Mouse (Mus musculus) granulocyte monocyte progenitor cell, adult 5-6 weeks (primary cell): ENCODE results near the gene Tomm22. TPM values are rescaled to one million over a fixed set of nuclear protein-coding genes. Genes with fewer than 3 reads are reported as not detected.
A peak's percentile ranks its signal among the peaks of the same experiment; 100 is the strongest.

ENCODE experiments used
- ATAC-seq: replicated peaks from 2 replicates; pipeline ENCODE4 v1.8.0; 2016; ENCODE audit warnings: mild to moderate bottlenecking, moderate TSS enrichment, inconsistent platforms; ENCODE audit not compliant: poor library complexity, severe bottlenecking
- total RNA-seq, 2 experiments: library from RNA; stranded (forward) in 1 of 2; stranded (reverse) in 1 of 2; fragments of 200-712, 200-1000 nt in 1 of 2; fragments of >200 nt in 1 of 2; fragmentation: Nextera tagmentation in 1 of 2; gene quantifications; 2 replicates each; pipeline ENCODE4 v1.2.3; 2014 to 2017

Tomm22 gene
- total RNA-seq, 2 experiments from 2014 or later = 117 to 147 TPM

DNA sequence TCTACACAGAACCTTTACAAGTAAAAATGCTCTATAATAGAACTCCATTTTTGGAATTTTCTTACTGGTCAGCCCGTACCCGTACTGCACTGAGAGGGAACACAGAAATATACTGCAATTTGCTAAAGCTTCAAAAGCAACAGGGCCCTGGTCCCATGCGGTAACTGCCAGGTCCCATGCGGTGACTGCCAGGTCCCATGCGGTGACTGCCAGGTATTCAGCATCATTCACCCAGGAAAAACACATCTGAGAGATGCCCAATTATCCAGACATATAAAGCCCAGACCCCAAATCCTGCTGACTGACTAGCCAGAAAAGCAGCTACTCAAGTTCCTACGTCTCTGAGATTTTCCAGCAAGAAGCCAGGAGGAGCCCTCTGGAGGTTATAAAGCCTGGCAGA, 14.0 kb downstream of the Tomm22 start:
- no peak for ATAC-seq

DNA sequence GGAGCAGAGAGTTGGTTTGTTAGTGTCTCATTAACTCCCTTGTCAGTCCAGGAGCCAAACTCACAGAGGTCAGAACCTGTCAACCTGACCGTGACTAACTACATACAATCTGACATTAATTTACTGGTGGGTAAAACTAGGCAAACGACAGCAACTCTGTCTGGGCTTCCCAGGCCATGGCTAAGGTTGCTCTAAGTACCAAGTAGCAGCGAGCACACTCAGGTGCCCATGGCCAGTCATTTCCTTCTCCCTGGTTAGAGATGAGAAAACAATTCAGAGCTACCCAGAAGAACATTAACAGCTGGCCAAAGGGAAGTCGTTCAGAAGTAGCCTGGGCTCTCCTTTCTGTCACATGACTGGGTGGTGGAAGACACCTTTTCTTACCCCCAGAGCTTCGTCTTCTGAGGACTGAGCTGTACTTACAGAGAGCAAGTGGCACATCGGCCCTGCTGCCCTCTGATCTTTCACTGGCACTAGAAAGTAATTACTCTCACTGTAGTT, 14.5 kb downstream of the Tomm22 start:
- ATAC-seq = no peak

DNA sequence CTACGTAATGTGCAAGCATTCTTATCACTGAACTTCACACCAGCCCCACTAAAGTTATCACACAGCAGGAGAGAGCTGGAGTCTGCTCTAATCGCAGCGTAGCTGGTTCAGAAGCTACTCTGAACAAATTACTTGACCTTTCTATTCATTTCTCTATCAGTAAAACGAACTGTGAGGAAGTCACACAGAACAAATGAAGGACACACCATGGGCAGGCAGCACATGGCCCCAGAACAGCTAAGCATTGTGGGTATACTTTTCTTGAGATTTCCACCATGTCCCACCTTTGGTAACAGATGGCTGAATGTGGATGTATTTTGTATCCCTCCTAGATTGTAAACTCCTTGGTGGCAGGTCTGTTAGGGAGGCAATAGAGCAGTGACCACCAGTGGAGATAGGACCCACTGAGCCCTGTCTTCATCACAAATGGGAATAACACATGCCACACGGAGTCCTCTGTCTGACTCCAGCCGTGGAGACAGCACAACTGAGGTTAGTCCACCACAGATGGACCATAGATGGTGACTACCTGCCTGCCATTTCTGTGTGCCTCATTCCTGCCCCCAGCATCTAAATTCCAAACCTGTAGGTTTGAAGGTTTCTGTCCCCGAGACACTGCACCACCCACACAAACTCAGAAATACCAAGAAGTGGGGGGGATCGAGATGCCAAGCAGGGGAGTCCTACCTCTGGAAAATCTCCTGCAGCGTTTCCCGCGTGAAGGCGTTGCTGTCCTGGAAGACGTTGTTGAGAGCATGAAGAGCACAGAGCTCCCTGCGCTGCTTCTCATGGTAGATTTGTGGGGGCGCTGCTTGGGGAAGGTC, 15.6 kb downstream of the Tomm22 start:
- no peak for ATAC-seq

DNA sequence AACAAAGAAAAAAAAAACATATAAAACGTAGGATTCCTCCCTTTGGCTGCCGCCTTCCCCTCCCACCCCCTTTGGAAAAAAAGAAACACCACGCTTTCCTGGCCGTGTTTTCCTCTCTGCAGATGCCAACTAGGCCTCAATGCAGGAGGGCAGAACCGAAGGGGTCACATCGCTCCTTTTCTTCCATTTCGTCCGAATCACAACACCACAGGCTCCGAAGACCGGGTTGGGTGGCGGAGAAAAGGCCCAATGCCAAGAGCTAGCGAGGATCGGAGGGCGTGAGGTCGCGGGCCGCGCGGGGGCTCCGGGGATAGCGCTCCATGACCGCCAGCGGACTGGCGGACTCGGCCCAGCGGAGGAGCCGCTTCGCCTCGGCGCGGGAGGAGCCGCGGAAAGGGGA, 16.5 kb downstream of the Tomm22 start:
- no peak for ATAC-seq

DNA sequence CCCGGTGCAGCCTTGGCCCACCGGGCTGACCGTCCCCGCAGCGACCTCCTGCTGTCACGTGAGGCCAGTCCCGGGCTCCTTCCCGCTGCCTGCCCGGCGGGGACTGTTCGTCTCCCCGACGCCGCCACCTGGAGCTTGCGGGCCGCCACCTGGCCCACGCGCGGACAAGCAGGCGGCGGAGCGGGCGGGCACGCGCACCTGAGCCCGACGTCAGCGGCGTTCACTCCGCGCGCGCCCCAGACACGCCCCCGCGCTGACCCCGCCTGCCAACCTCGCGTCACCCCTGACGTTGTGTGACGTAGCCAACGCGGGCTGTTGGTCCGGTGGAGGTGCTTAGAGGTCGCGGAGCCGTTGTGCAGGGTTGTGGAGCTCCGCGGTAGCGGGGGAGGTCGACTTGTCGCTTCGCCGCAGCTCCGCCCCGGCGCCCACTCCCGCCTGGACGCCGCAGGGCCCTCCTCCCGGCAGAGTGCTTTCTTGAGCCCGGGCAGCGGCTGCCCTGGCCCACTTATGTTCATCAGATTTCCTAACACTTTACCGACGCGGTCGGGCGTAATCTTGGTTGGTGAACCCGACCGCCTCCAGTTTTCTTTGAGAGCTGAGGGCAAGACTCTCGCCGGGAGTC, 17.1 kb downstream of the Tomm22 start, which contains the start of gene Josd1:
Gene Josd1 (minus strand): TSS at position 274 of the 622 bp plus-strand sequence.
- peak; percentile 69 for ATAC-seq

DNA sequence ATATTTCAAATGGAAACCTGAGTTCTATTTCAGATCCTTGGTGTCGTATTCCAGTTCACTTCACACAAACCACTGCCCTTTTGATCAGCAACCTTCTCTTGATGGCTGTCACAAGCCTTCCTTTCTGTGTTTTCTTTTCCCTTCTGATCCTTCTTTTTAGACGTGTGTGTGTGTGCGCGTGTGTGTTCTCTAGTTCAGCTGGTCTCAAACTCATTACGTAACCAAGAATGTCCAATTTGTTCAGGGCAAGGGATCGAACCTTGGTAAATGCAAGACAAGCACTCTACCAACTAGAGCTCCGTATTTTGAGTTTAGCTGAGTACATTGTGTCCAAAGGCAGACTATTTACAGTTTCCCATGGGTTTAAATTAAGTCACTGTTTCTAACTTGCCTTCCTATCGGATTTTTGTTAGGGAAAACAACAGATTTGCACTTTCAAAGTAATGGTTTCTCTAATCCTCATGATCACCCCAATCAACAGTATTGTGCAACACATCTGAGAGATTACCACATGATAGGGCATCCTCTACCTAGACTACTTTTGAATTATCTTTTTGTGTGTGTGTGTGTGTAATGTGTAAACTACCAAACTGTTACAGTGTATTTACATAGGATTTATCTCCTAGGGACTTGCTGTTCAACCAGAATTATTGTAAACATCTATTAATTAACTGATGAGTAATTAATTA, 17.8 kb downstream of the Tomm22 start:
- no peak for ATAC-seq

DNA sequence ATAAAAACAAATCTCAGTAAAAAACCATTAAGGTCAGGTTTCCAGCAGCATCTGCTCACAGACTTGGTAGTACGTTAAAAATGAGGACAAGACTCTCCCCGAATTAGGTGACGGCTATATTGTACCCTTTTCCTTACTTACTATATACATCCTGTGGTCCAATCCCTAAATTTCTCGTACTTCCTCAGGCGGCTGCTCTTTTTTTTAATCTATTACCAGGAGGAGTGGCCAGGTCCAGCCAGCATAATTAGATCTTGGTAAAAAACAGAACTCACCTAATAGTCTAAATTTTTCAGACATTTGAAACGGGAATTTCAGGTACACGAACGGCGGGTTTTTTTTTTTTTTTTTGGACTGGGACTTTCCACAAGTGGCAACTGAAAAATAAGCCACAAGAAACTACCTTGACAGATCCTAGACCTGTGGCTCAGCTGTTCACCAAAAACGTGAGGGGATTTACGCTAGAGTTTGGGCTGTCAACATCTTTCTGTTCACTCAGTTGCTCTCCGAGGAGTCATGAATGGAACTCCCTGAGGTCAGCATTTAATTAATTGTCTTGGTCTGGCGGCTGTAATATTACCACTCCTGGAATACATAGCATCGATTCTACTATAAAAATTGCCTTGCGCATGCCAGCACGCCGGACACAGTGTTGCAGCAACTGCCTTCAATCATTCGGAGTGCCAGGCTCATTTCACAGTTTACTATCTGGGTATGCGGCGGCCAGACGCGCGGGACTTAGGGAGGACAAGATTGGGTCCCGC, 19.2 kb downstream of the Tomm22 start:
- ATAC-seq = no peak

DNA sequence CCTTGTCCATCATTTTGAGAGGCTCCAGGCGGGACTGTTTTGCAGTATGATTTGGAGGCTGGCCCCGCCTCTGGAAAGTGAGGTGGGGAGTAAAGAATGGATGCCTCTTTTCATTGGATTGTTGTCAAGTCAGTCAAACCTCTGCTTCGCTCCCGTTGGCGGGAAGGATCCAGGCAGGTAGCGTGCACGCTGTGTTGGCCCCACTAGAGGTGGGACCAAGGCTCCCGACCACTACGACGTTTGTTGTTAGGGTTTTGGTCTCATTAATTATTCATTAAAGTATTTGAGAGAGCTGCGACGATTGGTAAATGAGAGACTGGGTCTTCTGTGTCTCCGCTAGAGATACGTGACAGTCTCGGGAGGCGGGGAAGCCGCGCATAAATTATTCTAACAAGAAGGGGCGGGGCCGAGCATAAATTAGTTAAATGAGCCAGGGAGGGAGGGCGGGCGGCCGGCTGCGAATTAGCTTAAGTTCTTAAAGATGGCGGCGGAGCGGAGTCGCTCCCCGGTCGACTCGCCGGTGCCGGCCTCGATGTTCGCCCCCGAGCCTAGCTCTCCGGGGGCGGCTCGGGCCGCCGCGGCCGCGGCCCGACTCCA, 19.9 kb downstream of the Tomm22 start, which contains the start of gene Gtpbp1:
Gene Gtpbp1 (plus strand): TSS at position 420 of the 597 bp plus-strand sequence.
- ATAC-seq = peak; percentile 60

DNA sequence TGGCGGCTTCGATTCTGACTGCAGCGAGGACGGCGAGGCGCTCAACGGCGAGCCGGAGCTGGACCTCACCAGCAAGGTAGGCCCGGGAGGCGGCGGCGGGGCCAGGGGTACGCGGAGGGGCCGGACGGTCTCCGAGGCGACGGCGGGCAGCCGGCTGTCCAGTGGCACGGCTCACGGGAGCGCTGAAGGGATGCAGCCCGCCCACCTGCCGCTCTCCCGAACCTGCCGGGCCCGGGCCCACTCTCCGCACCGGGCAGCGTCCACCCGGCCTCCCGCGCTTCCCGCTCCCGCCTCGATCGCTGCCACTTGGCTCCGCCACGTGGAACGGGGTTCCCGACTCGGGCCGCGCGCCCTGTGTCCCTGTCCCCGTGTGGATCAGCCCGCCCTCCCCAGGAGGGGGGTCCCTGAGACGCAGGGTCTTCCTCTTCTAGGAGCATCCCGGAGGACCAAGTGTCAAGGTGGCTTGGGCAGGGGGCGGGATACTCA, 20.4 kb downstream of the Tomm22 start:
- no peak for ATAC-seq

DNA sequence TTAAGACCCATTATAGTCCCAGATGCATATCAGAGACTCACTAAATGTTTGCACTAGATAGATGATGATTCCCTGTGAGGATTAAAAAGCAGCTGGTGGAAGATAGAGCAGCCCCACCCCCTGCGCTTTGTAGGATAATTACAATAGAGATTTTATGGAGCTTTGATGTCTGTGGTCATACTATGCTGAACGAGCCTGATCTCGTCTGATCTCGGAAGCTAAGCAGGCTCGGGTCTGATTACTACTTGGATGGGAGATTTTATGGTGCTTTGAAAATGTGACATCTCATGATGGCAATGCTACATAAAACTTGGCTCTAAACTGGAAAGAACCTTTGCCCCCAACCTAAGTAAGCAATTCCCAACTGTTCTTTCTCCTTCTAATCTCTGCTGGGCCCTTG, 21.7 kb downstream of the Tomm22 start:
- no peak for ATAC-seq

DNA sequence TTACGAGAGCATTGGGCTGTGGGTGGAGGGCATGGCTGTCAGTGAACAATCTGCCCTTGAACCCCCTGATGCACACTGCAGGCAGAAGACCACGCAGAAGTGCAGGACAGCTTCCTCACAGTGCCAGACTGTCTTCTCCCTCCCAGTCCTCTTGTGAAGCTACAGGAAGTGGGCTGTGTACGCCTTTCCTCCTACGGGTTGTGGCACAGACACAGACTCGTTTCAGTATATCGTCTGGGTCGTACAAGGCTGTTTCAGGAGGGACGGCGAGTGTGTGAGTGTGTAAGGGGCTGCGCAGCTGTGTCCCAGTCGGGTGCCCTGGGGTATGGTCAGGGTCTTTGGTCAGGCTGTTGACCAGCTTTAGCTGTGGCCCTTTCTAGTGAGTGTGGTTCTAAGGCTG, 23.1 kb downstream of the Tomm22 start:
- peak; percentile 26 for ATAC-seq

DNA sequence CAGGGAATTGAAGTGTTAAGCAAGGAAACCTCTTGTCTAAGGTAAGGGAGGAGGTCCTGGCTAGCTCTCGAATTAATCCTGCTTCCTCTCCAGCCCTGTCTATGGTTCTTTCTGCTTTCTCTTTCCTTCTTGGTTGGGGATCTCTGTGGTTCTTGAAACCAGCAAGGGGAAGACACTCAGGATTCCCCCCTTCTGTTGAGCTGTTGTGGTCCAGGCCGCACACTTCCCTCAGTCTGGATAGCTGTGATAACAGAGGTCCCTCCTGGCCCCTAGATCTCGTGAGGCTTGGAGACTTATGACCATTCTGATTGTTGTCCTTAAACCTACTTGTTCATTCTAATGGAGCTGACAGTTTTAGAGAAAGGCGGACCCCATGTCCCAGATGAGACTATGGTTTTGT, 23.9 kb downstream of the Tomm22 start:
- peak; percentile 43 for ATAC-seq

DNA sequence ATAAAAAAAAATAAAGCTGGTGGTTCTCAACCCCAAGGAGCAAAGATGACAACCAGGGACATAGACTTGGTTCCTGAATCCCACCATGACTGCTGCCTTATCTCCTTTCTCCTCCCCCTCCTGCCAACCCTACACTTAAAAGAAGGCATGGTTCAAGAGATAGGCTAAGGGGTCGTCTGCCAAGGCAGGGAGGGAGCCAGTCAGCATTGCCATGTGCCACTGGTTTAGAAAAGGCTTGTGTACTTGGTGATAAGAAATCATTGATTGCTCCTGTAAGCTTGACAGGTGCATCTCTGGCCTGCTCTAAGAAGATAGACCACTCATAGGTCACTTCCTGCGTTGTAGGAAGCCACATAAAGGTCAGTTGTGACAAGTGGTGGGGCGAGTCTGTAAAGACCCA, 24.9 kb downstream of the Tomm22 start:
- no peak for ATAC-seq

DNA sequence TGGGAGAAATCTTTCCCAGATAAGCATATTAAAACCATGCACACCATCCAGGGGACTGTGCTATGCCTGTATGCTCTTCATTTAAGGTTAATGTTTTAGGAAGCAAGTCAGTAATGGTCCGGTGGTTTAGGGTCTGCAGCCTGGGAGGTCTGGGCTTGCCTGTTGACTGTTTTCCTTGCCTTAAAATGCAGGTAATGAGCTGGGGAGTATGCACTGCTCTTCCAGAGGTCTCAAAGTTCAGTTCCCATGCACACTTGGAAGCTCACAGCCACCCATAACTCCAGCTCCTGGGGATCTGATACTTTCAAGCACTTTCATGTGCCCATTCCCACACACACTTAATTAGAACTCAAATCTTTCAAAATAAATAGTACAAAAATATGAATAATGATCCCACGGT, 25.8 kb downstream of the Tomm22 start:
- ATAC-seq = no peak

DNA sequence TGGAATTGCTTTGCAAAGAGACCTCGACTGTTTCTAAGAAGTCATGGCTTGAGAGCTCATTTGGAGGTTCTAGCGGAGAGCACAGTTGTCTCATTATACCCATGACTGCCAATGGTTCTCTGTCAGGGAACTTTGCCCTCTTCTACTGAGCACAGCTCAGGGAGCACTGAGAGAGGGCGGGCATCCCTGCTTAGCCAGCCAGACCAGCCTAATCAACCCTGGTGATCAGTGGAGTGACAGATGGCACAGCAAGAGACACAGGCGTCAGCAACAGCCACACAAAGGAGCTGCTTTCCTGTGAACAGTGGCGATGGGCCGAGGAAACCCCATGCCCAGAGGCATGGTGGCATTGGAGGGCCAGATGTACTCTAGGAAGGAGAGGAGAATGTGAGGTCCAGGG, 26.4 kb downstream of the Tomm22 start:
- no peak for ATAC-seq

DNA sequence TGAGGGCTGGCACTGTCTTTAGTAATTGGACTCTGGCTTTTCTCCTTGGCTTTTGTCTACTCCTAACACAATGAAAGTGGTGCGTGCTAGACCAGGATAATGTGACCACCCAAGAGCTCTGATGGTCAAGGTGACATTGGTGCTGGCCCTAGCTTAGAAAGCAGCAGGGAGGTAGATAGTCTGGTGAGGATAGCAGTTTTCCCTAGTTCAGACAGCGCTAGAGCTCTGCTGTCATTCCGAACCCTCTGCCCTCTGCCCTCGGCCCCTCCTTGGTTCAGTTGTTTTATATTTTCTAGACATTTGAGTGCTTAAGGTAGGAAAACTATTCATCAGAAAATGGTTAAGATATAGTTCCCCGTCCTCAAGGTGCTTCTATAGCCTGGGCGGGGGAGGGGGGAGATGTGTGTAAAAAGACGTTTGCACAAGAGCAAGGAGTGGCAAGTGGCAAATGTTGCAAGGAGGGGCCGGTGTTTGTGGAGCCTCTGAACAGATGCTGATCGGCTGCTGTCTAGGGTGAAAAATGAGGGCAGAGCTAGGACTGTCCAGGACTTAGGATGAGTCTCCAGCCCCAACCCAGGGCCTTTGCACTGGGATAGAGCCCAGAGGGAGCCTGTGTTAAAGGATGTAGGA, 27.0 kb downstream of the Tomm22 start:
- ATAC-seq = peak; percentile 52

DNA sequence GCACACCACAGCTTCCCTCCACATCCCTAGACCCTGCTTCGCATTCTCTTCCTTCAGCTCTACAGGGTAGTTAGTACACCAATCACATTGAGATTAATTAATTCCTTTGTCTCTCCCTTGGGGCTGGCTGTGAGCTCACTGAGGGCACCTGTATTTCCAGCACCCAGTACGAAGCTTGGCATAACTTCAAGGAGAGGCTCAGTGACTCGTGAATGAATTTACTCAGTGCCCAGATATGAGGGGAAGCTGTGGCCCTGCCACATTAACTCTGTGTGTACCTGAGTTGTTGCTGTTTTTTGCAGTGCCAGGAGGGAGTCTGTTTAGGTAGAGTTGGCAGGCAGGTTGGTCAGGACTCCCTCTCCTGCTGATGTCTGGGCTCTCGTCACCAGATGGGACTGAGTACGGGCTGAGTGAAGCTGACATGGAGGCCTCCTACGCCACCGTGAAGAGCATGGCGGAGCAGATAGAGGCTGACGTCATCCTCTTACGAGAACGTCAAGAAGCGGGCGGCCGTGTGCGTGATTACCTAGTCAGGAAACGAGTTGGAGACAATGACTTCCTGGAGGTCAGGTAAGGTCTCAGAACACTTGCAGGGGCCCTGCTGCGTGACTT, 36.0 kb downstream of the Tomm22 start:
- ATAC-seq = no peak

DNA sequence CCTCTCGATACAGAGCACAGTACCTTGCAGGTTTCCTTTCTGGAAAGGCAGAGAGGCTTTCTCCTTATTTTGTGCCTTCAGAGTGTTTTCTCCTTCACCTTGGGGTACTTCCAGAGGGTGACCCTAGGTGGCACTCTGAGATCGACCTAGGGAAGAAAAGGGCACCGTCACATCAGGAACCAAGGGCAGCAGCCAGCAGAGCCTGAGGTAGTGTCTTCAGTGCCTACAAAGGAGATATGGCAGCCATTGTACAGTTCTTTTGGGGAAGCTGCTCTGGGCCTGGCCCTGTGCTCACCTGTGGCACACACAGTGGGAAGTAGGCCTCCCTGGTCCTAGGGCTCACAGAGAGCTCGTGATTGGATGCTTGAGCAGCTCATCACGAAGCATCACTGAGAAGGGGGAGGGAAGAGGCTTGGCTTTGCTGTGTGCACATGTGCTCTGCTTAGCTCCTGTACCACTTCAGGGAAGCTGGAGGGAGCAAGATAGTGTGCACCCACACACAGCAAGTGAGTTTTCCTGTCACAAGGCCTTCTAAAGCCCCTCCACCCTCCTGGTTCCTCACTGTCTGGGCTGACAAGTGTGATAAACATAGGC, 37.7 kb downstream of the Tomm22 start:
- peak; percentile 27; the same call in 1 of the 2 replicates for ATAC-seq
